Mouse (Mus musculus) heart, embryonic 15.5 days (tissue): ENCODE measurements around the gene Gemin5. TPM values are rescaled to one million over a fixed set of nuclear protein-coding genes. Genes with fewer than 3 reads are reported as not detected.

Experiments used
- ATAC-seq: fragments of 200-750 bp; cut with Nextera tagmentation; replicated peaks from 2 replicates; pipeline ENCODE4 v1.8.0; 2017; ENCODE audit warnings: low read depth, moderate TSS enrichment; ENCODE audit not compliant: insufficient number of reproducible peaks, insufficient read depth, low FRiP score
- H3K27ac ChIP-seq: fragments of 300-500 bp; sonication (generic); 2 replicates; pipeline ENCODE4 v1.5.1; 2015; ENCODE audit warnings: mild to moderate bottlenecking, inconsistent platforms
- H3K27me3 ChIP-seq: fragments of 300-500 bp; sonication (generic); 2 replicates; pipeline ENCODE4 v1.6.1; 2015; ENCODE audit warnings: inconsistent platforms
- H3K36me3 ChIP-seq: fragments of 300-500 bp; sonication (generic); 2 replicates; pipeline ENCODE4 v1.6.1; 2015; ENCODE audit warnings: mild to moderate bottlenecking, inconsistent platforms
- H3K4me1 ChIP-seq: fragments of 300-500 bp; sonication (generic); replicated peaks from 2 replicates; pipeline ENCODE4 v1.6.1; 2015; ENCODE audit warnings: inconsistent platforms
- H3K4me2 ChIP-seq: fragments of 300-500 bp; sonication (generic); 2 replicates; pipeline ENCODE4 v1.6.1; 2015; ENCODE audit warnings: inconsistent platforms, mild to moderate bottlenecking, moderate library complexity
- H3K4me3 ChIP-seq: fragments of 300-500 bp; sonication (generic); 2 replicates; pipeline ENCODE4 v1.5.1; 2015; ENCODE audit warnings: mild to moderate bottlenecking, inconsistent platforms
- H3K9ac ChIP-seq: fragments of 300-500 bp; sonication (generic); 2 replicates; pipeline ENCODE4 v1.6.1; 2015; ENCODE audit warnings: mild to moderate bottlenecking, inconsistent platforms
- H3K9me3 ChIP-seq: fragments of 300-500 bp; sonication (generic); replicated peaks from 2 replicates; pipeline ENCODE4 v1.6.1; 2016; ENCODE audit warnings: inconsistent platforms
- WGBS: fragments of 180-500 bp; shearing (Covaris S2); methylation state at CpG from one replicate; pipeline ENCODE4 v1.1.7; 2015; ENCODE audit warnings: mixed read lengths; 5-methylcytosine and 5-hydroxymethylcytosine counted together
- polyA plus RNA-seq: library from polyadenylated mRNA; unstranded; fragments of >200 nt; fragmentation: Nextera tagmentation; extraction: Ambion mirVana; gene quantifications from 2 replicates; pipeline ENCODE4 v1.2.1, GENCODE M21; 2015

Gene Gemin5
- polyA plus RNA-seq, 1 experiment from 2014 or later: 9.6 TPM

GRCm38 (mm10) chr11:58129302-58129843 is 39.0 kb downstream of the Gemin5 start:
- Histone ChIP-seq H3K27ac (no peak overlapping the region), H3K9me3 (no peaks in the 10 kb centered on the region), H3K4me3 (no peak overlapping the region), H3K4me2 (no peak overlapping the region), H3K9ac (no peak overlapping the region), H3K27me3 (no peaks in the 10 kb centered on the region), H3K4me1 (peaks cover 23% of the 10 kb centered on the region), H3K36me3 (peaks cover 60% of the 10 kb centered on the region)
- 71% methylated on average over 6 of the region's 6 CpGs for WGBS
- no peak for ATAC-seq

- Histone ChIP-seq H3K4me1 (peaks cover 26% of the 10 kb centered on the region), H3K36me3 (peaks cover 47% of the 10 kb centered on the region), H3K9ac (no peak overlapping the region), H3K27ac (no peak overlapping the region), H3K9me3 (no peaks in the 10 kb centered on the region), H3K4me3 (no peak overlapping the region), H3K4me2 (no peak overlapping the region), H3K27me3 (no peaks in the 10 kb centered on the region)
- ATAC-seq: no peak
- WGBS: 69% methylated on average over 2 of the region's 2 CpGs
These were observed 40.8 kb downstream of the Gemin5 start for GRCm38 (mm10) chr11:58127544-58127943.

- Histone ChIP-seq H3K4me3 (no peak overlapping the region), H3K9ac (no peak overlapping the region), H3K27me3 (no peaks in the 10 kb centered on the region), H3K4me1 (peaks cover 26% of the 10 kb centered on the region), H3K36me3 (peaks cover 42% of the 10 kb centered on the region), H3K27ac (peak overlapping the region; percentile 85), H3K9me3 (no peaks in the 10 kb centered on the region), H3K4me2 (no peak overlapping the region)
- WGBS: 42% methylated on average over 7 of the region's 7 CpGs
- peak; percentile 61 for ATAC-seq
These were observed 41.8 kb downstream of the Gemin5 start for GRCm38 (mm10) chr11:58126397-58127160.

GRCm38 (mm10) chr11:58125021-58125420 is 43.3 kb downstream of the Gemin5 start:
- Histone ChIP-seq H3K4me2 (no peak overlapping the region), H3K4me1 (peaks cover 30% of the 10 kb centered on the region), H3K4me3 (no peak overlapping the region), H3K9ac (no peak overlapping the region), H3K36me3 (peaks cover 46% of the 10 kb centered on the region), H3K27me3 (no peaks in the 10 kb centered on the region), H3K27ac (peak overlapping the region; percentile 85), H3K9me3 (no peaks in the 10 kb centered on the region)
- WGBS: 31% methylated on average over 11 of the region's 11 CpGs
- ATAC-seq: peak; percentile 56; the same call in 1 of the 2 replicates

- no peak overlapping the region for H3K9ac ChIP-seq
- 90% methylated on average over 2 of the region's 2 CpGs for WGBS
- H3K4me1 ChIP-seq: peaks cover 35% of the 10 kb centered on the region
- no peaks in the 10 kb centered on the region for H3K27me3 ChIP-seq
- H3K9me3 ChIP-seq: no peaks in the 10 kb centered on the region
- H3K4me3 ChIP-seq: no peak overlapping the region
- H3K36me3 ChIP-seq: peaks cover 40% of the 10 kb centered on the region
- ATAC-seq: no peak
- H3K27ac ChIP-seq: peak overlapping the region; percentile 85; the same call in 1 of the 2 replicates
- H3K4me2 ChIP-seq: no peak overlapping the region
These were observed 44.6 kb downstream of the Gemin5 start for GRCm38 (mm10) chr11:58123711-58124110.

GRCm38 (mm10) chr11:58121351-58121750 is 47.0 kb downstream of the Gemin5 start:
- peaks cover 49% of the 10 kb centered on the region for H3K36me3 ChIP-seq
- no peak overlapping the region for H3K4me3 ChIP-seq
- no peak overlapping the region for H3K4me2 ChIP-seq
- H3K9ac ChIP-seq: no peak overlapping the region
- no peak for ATAC-seq
- no peaks in the 10 kb centered on the region for H3K9me3 ChIP-seq
- H3K27me3 ChIP-seq: no peaks in the 10 kb centered on the region
- H3K27ac ChIP-seq: no peak overlapping the region
- H3K4me1 ChIP-seq: peaks cover 37% of the 10 kb centered on the region
- WGBS: 90% methylated on average over 9 of the region's 9 CpGs

- H3K4me1 ChIP-seq: peaks cover 34% of the 10 kb centered on the region
- peaks cover 56% of the 10 kb centered on the region for H3K36me3 ChIP-seq
- H3K4me2 ChIP-seq: no peak overlapping the region
- H3K27ac ChIP-seq: no peak overlapping the region
- H3K27me3 ChIP-seq: no peaks in the 10 kb centered on the region
- ATAC-seq: no peak
- 67% methylated on average over 3 of the region's 3 CpGs for WGBS
- no peaks in the 10 kb centered on the region for H3K9me3 ChIP-seq
- no peak overlapping the region for H3K4me3 ChIP-seq
- no peak overlapping the region for H3K9ac ChIP-seq
These were observed 47.7 kb downstream of the Gemin5 start for GRCm38 (mm10) chr11:58120655-58121054.

- no peak for ATAC-seq
- no peak overlapping the region for H3K9ac ChIP-seq
- peak overlapping the region; percentile 63; the same call in 1 of the 2 replicates for H3K27ac ChIP-seq
- H3K9me3 ChIP-seq: no peaks in the 10 kb centered on the region
- no peaks in the 10 kb centered on the region for H3K27me3 ChIP-seq
- whole genome bisulfite sequencing: 89% methylated on average over 10 of the region's 10 CpGs
- H3K4me3 ChIP-seq: no peak overlapping the region
- peaks cover 85% of the 10 kb centered on the region for H3K36me3 ChIP-seq
- no peak overlapping the region for H3K4me2 ChIP-seq
- peaks cover 19% of the 10 kb centered on the region for H3K4me1 ChIP-seq
These were observed 51.2 kb downstream of the Gemin5 start for GRCm38 (mm10) chr11:58117044-58117652.

- no peak for ATAC-seq
- peak overlapping the region; percentile 63 for H3K27ac ChIP-seq
- H3K4me2 ChIP-seq: no peak overlapping the region
- H3K4me3 ChIP-seq: no peak overlapping the region
- H3K9ac ChIP-seq: no peak overlapping the region
- H3K36me3 ChIP-seq: peaks cover 86% of the 10 kb centered on the region
- peaks cover 19% of the 10 kb centered on the region for H3K4me1 ChIP-seq
- WGBS: 55% methylated on average over 1 of the region's 1 CpGs
- H3K9me3 ChIP-seq: no peaks in the 10 kb centered on the region
- no peaks in the 10 kb centered on the region for H3K27me3 ChIP-seq
These were observed 51.8 kb downstream of the Gemin5 start for GRCm38 (mm10) chr11:58116560-58116959.

GRCm38 (mm10) chr11:58107664-58108337 is 60.5 kb downstream of the Gemin5 start:
- Histone ChIP-seq H3K36me3 (peaks cover 33% of the 10 kb centered on the region), H3K9me3 (no peaks in the 10 kb centered on the region), H3K4me2 (no peak overlapping the region), H3K4me1 (peaks cover 17% of the 10 kb centered on the region), H3K9ac (0 out of 2 replicates have a peak overlapping the region, but pooled peaks have one; percentile 5), H3K27me3 (no peaks in the 10 kb centered on the region), H3K4me3 (no peak overlapping the region), H3K27ac (no peak overlapping the region)
- ATAC-seq: no peak
- 85% methylated on average over 4 of the region's 4 CpGs for WGBS

GRCm38 (mm10) chr11:58107009-58107408 is 61.3 kb downstream of the Gemin5 start:
- H3K36me3 ChIP-seq: peaks cover 25% of the 10 kb centered on the region
- H3K9me3 ChIP-seq: no peaks in the 10 kb centered on the region
- H3K9ac ChIP-seq: no peak overlapping the region
- 48% methylated on average over 3 of the region's 3 CpGs for WGBS
- H3K4me3 ChIP-seq: no peak overlapping the region
- no peak for ATAC-seq
- no peaks in the 10 kb centered on the region for H3K27me3 ChIP-seq
- no peak overlapping the region for H3K4me2 ChIP-seq
- H3K4me1 ChIP-seq: peaks cover 17% of the 10 kb centered on the region
- no peak overlapping the region for H3K27ac ChIP-seq
